Mouse (Mus musculus): ENCODE results near the gene Igfals. TPM values are rescaled to one million over a fixed set of nuclear protein-coding genes. Genes with fewer than 3 reads are reported as not detected.
A peak's percentile ranks its signal among the peaks of the same experiment; 100 is the strongest.

The Igfals gene
- total RNA-seq (2018; cell fraction: chromatin; rRNA removed), result not detected
- total RNA-seq (2018; cell fraction: cytosol; rRNA removed), result not detected
- not detected for total RNA-seq (2018; cell fraction: nucleus; rRNA removed)
- not detected in 3 replicates for polyA plus RNA-seq (2018)

DNA sequence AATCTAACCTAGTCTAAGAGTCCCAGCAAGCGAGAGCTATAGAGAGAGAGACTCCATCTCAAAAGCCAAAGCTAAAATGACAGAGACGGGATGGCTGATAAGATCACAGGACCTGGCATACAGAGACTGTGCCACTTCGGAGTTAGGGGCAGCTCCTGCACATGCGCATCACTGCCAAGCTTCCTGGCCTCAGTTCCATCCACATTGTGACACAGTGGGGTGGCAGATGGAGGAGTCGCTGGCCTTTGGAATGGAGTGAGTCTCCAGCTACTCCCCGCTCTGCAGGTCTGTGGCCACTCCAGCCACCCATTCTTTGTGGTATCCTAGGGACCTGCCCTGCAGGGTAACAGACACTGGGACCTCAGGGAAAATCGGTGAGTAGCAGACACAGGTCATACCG lies at the start of gene Igfals:
TSS of gene Igfals (plus strand) at position 222 of the 400 bp plus-strand sequence.
- WGBS (ENCODE audit: missing documents), result 96% methylated on average over 8 of the region's 8 CpGs
- no peak within 1 kb of the TSS for H3K4me3 ChIP-seq (ENCODE audit: inconsistent target)
- no peaks in the 10 kb centered on the region for H3K79me2 ChIP-seq (ENCODE audit: inconsistent target)
- H3K36me3 ChIP-seq (ENCODE audit: inconsistent target), result peaks cover 47% of the 10 kb centered on the region
- no peak within 1 kb of the TSS for H3K27ac ChIP-seq

- 29% methylated on average over 1 of the region's 1 CpGs for WGBS (ENCODE audit: missing documents)
- H3K27ac ChIP-seq, result no peak overlapping the region
Measured at GRCm38 (mm10) chr17:24817503-24817902, 48.3 kb upstream of the Igfals start.

GRCm38 (mm10) chr17:24818172-24818571 lies 47.6 kb upstream of the Igfals start:
- WGBS (ENCODE audit: missing documents), result 67% methylated on average over 3 of the region's 6 CpGs
- Histone ChIP-seq H3K79me2 (ENCODE audit: inconsistent target) (no peaks in the 10 kb centered on the region), H3K36me3 (ENCODE audit: inconsistent target) (no peaks in the 10 kb centered on the region), H3K4me3 (ENCODE audit: inconsistent target) (no peak overlapping the region), H3K27ac (no peak overlapping the region)

More at GRCm38 (mm10) chr17:24817503-24817902, 48.3 kb upstream of the Igfals start:
- H3K79me2 ChIP-seq (ENCODE audit: inconsistent target), result no peaks in the 10 kb centered on the region
- H3K36me3 ChIP-seq (ENCODE audit: inconsistent target), result no peaks in the 10 kb centered on the region
- no peak overlapping the region for H3K4me3 ChIP-seq (ENCODE audit: inconsistent target)

GRCm38 (mm10) chr17:24819469-24819868 lies 46.3 kb upstream of the Igfals start:
- no peak overlapping the region for H3K27ac ChIP-seq
- no peaks in the 10 kb centered on the region for H3K79me2 ChIP-seq (ENCODE audit: inconsistent target)
- 73% methylated on average over 2 of the region's 2 CpGs for WGBS (ENCODE audit: missing documents)
- no peak overlapping the region for H3K4me3 ChIP-seq (ENCODE audit: inconsistent target)
- no peaks in the 10 kb centered on the region for H3K36me3 ChIP-seq (ENCODE audit: inconsistent target)

GRCm38 (mm10) chr17:24821351-24822280 lies 44.2 kb upstream of the Igfals start:
- Histone ChIP-seq H3K4me3 (ENCODE audit: inconsistent target) (no peak overlapping the region), H3K79me2 (ENCODE audit: inconsistent target) (no peaks in the 10 kb centered on the region), H3K36me3 (ENCODE audit: inconsistent target) (no peaks in the 10 kb centered on the region), H3K27ac (no peak overlapping the region)
- 63% methylated on average over 3 of the region's 3 CpGs for WGBS (ENCODE audit: missing documents)

GRCm38 (mm10) chr17:24839842-24840241 lies 26.0 kb upstream of the Igfals start, which contains the start of gene Hagh:
TSS of gene Hagh (plus strand) at chr17:24840143.
- H3K36me3 ChIP-seq (ENCODE audit: inconsistent target), result no peaks in the 10 kb centered on the region
- no peak within 1 kb of the TSS for H3K4me3 ChIP-seq (ENCODE audit: inconsistent target)
- H3K27ac ChIP-seq, result no peak within 1 kb of the TSS
- WGBS (ENCODE audit: missing documents), result 87% methylated on average over 7 of the region's 8 CpGs
- H3K79me2 ChIP-seq (ENCODE audit: inconsistent target), result no peaks in the 10 kb centered on the region

DNA sequence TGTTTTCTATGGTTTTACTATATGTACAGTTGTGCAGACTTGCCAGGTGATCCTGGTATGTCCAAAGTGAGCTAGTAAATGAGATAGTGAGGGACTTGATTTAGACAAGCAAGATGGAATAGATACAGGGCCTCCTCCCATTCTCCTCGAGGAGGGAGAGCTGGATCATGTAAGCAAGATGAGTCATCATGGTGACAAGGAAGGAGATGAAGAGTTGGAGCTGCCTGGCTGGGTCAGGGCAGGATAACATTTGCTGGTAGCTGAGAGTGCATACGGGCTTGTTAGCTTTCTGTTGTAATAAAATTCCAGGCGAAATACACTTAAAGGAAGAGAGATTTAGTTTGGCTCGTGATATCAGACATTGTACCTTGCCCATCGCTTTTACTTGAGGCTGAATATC lies 25.5 kb upstream of the Igfals start:
- no peak overlapping the region for H3K27ac ChIP-seq
- H3K4me3 ChIP-seq (ENCODE audit: inconsistent target), result no peak overlapping the region
- WGBS (ENCODE audit: missing documents), result 52% methylated on average over 5 of the region's 5 CpGs
- no peaks in the 10 kb centered on the region for H3K36me3 ChIP-seq (ENCODE audit: inconsistent target)
- no peaks in the 10 kb centered on the region for H3K79me2 ChIP-seq (ENCODE audit: inconsistent target)

DNA sequence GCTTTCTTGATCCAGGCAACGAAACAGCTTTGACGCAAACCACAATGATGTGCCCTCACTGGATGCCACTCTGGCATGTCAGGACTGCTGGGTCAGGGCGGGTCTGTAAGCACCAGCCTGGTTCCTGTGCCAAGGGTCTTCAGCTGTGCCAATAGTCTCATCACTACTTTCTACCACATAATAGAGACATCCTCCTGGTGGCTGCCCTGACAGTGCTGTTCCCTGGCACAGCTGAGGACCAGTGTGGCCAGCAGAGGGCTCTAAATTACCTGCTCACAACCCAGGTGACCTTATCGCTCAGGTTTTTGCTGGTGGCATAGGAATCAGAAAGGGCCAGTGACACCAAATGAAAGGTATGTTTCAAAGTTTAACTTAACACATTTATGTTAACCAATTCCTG lies 24.7 kb upstream of the Igfals start:
- Histone ChIP-seq H3K36me3 (ENCODE audit: inconsistent target) (no peaks in the 10 kb centered on the region), H3K4me3 (ENCODE audit: inconsistent target) (no peak overlapping the region), H3K79me2 (ENCODE audit: inconsistent target) (no peaks in the 10 kb centered on the region), H3K27ac (no peak overlapping the region)
- WGBS (ENCODE audit: missing documents), result 76% methylated on average over 4 of the region's 4 CpGs

- WGBS (ENCODE audit: missing documents), result 88% methylated on average over 2 of the region's 2 CpGs
- H3K4me3 ChIP-seq (ENCODE audit: inconsistent target), result no peak overlapping the region
- no peaks in the 10 kb centered on the region for H3K36me3 ChIP-seq (ENCODE audit: inconsistent target)
- H3K79me2 ChIP-seq (ENCODE audit: inconsistent target), result no peaks in the 10 kb centered on the region; the same call in 1 of the 2 replicates
- H3K27ac ChIP-seq, result no peak overlapping the region
Measured at GRCm38 (mm10) chr17:24842631-24843030, 23.2 kb upstream of the Igfals start.

GRCm38 (mm10) chr17:24844525-24844924 lies 21.3 kb upstream of the Igfals start:
- H3K27ac ChIP-seq, result no peak overlapping the region
- no peaks in the 10 kb centered on the region for H3K36me3 ChIP-seq (ENCODE audit: inconsistent target)
- H3K4me3 ChIP-seq (ENCODE audit: inconsistent target), result no peak overlapping the region
- 93% methylated on average over 9 of the region's 9 CpGs for WGBS (ENCODE audit: missing documents)
- H3K79me2 ChIP-seq (ENCODE audit: inconsistent target), result peaks cover 10% of the 10 kb centered on the region; the same call in 1 of the 2 replicates

DNA sequence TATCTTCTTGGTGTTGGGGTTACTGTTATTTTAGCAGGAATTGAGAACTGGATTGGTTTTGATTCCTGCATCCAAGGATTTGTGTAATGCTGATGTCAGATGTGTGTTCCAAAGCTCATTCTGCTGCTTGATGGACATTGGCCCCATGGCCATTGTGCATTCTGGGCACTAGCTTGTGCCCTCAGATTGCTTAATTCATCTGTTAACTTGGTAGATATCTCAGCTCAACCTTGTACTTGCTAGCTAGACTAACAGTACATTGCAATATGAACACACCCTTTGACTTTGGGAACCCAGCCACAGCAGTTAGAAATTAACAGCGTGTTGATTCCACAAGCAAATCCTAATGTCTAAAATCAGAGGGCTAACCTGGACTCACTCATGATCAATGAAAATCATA lies 18.4 kb upstream of the Igfals start:
- Histone ChIP-seq H3K36me3 (ENCODE audit: inconsistent target) (no peaks in the 10 kb centered on the region), H3K27ac (no peak overlapping the region), H3K79me2 (ENCODE audit: inconsistent target) (peaks cover 10% of the 10 kb centered on the region; the same call in 1 of the 2 replicates), H3K4me3 (ENCODE audit: inconsistent target) (no peak overlapping the region)
- 100% methylated on average over 1 of the region's 1 CpGs for WGBS (ENCODE audit: missing documents)

DNA sequence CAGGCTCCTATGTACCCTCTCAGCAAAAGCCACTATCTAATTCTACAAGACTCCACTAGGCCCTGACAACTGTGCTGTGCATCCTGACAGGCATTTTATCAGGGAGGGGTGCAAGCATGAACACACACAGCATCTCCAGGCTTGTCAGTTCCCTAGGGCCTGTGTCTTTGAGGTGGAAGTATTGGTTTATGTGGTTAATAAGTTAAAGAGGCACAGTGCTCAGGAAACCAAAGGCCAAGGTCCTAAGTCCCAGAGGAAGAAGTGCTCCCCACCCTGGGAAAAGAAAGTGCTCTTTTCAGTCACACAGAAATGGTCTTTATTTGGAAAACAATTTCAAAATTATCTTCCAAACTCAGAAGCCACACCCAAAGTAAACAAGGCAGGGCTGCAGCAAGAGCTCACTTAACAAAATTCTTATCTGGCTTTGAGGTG lies 17.2 kb upstream of the Igfals start:
- Histone ChIP-seq H3K4me3 (ENCODE audit: inconsistent target) (peak overlapping the region; percentile 90), H3K79me2 (ENCODE audit: inconsistent target) (peaks cover 10% of the 10 kb centered on the region; the same call in 1 of the 2 replicates), H3K36me3 (ENCODE audit: inconsistent target) (peaks cover 8% of the 10 kb centered on the region), H3K27ac (peak overlapping the region; percentile 80)

DNA sequence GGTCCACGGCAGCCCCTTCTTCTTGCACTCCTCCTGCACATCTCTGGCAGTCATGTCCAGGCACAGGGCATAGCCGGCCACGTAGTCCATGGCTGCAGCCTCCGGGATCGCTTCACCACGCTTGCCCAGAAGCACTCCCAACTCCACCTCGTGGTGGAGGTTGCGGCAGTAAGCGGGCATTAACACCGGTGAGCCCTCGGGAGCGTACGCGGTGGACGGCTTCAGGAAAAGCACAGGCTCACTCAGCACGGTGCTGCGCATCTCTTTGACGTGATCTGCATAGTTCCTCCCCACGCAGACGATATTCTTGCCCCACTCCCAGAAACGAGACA lies 16.1 kb upstream of the Igfals start:
- H3K79me2 ChIP-seq (ENCODE audit: inconsistent target), result peaks cover 10% of the 10 kb centered on the region; the same call in 1 of the 2 replicates
- H3K4me3 ChIP-seq (ENCODE audit: inconsistent target), result peak overlapping the region; percentile 90
- H3K27ac ChIP-seq, result peak overlapping the region; percentile 80
- H3K36me3 ChIP-seq (ENCODE audit: inconsistent target), result peaks cover 13% of the 10 kb centered on the region
- 0% methylated on average over 21 of the region's 21 CpGs for WGBS (ENCODE audit: missing documents)

DNA sequence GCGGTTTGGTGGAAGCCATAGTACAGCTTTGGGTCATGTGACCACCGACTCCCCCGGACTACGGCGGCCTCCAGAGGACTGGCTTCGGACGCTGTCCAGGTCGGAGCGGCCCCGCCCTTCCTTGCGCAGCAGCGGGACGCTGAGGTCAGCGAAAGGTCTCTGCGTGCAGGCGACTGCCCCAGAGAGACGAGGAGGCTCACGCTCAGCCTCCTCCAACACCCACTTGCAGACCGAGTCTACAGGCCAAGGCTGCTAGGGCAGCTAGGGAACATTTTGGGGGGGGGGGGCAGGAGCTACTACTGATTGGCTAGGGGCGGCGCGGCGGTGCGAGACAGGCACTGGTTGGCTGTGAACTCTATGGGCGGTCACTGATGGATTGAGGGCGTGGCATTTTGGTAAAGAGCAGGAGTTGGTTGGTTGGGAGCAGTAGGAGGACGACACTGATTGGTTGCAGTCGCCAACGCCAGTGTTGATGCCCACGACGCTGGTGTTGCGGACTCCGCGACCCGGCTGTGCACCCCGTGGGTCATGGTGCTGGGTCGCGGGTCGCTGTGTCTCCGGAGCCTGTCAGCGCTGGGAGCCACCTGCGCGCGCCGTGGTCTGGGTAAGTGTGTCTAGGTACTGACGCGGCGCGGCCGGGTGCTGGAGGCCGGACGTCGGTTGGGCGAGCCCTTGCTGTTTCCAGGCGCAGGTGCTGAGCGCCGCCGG lies 15.6 kb upstream of the Igfals start, which contains the start of gene Fahd1:
TSS of gene Fahd1 (minus strand) at position 300 of the 708 bp plus-strand sequence.
- Histone ChIP-seq H3K36me3 (ENCODE audit: inconsistent target) (peaks cover 17% of the 10 kb centered on the region), H3K27ac (peak within 1 kb of the TSS; percentile 80), H3K79me2 (ENCODE audit: inconsistent target) (peaks cover 10% of the 10 kb centered on the region; the same call in 1 of the 2 replicates), H3K4me3 (ENCODE audit: inconsistent target) (peak within 1 kb of the TSS; percentile 90)
- under 1% methylated on average over 51 of the region's 58 CpGs for WGBS (ENCODE audit: missing documents)
